Mouse (Mus musculus): ENCODE measurements at regions not wholly inside any gene's neighbourhood (a gene's known extent, or its start where the extent isn't known, plus 50 kb on each side); places are given as distances from the start of the nearest gene placed in this dataset.

GRCm38 (mm10) chr5:97218712-97219111 lies 107.3 kb upstream of the Paqr3 start:
- ATAC-seq (replicated peaks; ENCODE audit: low FRiP score), result no peak
- 56% methylated on average over 1 of the region's 1 CpGs for WGBS
- Histone ChIP-seq H3K4me1 (no peaks in the 10 kb centered on the region), H3K27ac (no peak overlapping the region), H3K27me3 (no peaks in the 10 kb centered on the region), H3K4me3 (replicated peaks) (no peak overlapping the region), H3K9ac (no peak overlapping the region), H3K4me2 (no peak overlapping the region), H3K9me3 (replicated peaks) (no peaks in the 10 kb centered on the region), H3K36me3 (no peaks in the 10 kb centered on the region)

GRCm38 (mm10) chr5:97205606-97206005 lies 94.2 kb upstream of the Paqr3 start:
- 77% methylated on average over 4 of the region's 4 CpGs for WGBS
- Histone ChIP-seq H3K9me3 (replicated peaks) (no peaks in the 10 kb centered on the region), H3K4me1 (no peaks in the 10 kb centered on the region), H3K36me3 (no peaks in the 10 kb centered on the region), H3K27ac (no peak overlapping the region), H3K9ac (no peak overlapping the region), H3K4me3 (replicated peaks) (no peak overlapping the region), H3K4me2 (no peak overlapping the region), H3K27me3 (no peaks in the 10 kb centered on the region)
- no peak for ATAC-seq (replicated peaks; ENCODE audit: low FRiP score)

- Histone ChIP-seq H3K9ac (no peak overlapping the region), H3K36me3 (no peaks in the 10 kb centered on the region), H3K27ac (no peak overlapping the region), H3K4me1 (no peaks in the 10 kb centered on the region), H3K27me3 (no peaks in the 10 kb centered on the region), H3K9me3 (replicated peaks) (no peaks in the 10 kb centered on the region), H3K4me3 (replicated peaks) (no peak overlapping the region), H3K4me2 (no peak overlapping the region)
- 85% methylated on average over 2 of the region's 2 CpGs for whole genome bisulfite sequencing
- no peak for ATAC-seq (replicated peaks; ENCODE audit: low FRiP score)
Measured at GRCm38 (mm10) chr5:97204337-97204736, 92.9 kb upstream of the Paqr3 start.

GRCm38 (mm10) chr5:97203646-97204045 lies 92.2 kb upstream of the Paqr3 start:
- H3K9me3 ChIP-seq (replicated peaks), result no peaks in the 10 kb centered on the region
- H3K27ac ChIP-seq, result no peak overlapping the region
- WGBS, result 93% methylated on average over 1 of the region's 1 CpGs
- H3K4me3 ChIP-seq (replicated peaks), result no peak overlapping the region
- ATAC-seq (replicated peaks; ENCODE audit: low FRiP score), result no peak
- H3K4me1 ChIP-seq, result no peaks in the 10 kb centered on the region
- no peak overlapping the region for H3K9ac ChIP-seq
- no peaks in the 10 kb centered on the region for H3K27me3 ChIP-seq
- no peaks in the 10 kb centered on the region for H3K36me3 ChIP-seq
- no peak overlapping the region for H3K4me2 ChIP-seq

- Histone ChIP-seq H3K9me3 (replicated peaks) (no peaks in the 10 kb centered on the region), H3K4me2 (no peak overlapping the region), H3K4me3 (replicated peaks) (no peak overlapping the region), H3K36me3 (no peaks in the 10 kb centered on the region), H3K27me3 (no peaks in the 10 kb centered on the region), H3K27ac (no peak overlapping the region), H3K4me1 (no peaks in the 10 kb centered on the region), H3K9ac (no peak overlapping the region)
- 76% methylated on average over 3 of the region's 3 CpGs for WGBS
- no peak for ATAC-seq (replicated peaks; ENCODE audit: low FRiP score)
Measured at GRCm38 (mm10) chr5:97202557-97202956, 91.2 kb upstream of the Paqr3 start.

GRCm38 (mm10) chr5:97200655-97201054 lies 89.3 kb upstream of the Paqr3 start:
- no peak for ATAC-seq (replicated peaks; ENCODE audit: low FRiP score)
- Histone ChIP-seq H3K36me3 (no peaks in the 10 kb centered on the region), H3K27me3 (no peaks in the 10 kb centered on the region), H3K9me3 (replicated peaks) (no peaks in the 10 kb centered on the region), H3K4me3 (replicated peaks) (no peak overlapping the region), H3K4me1 (no peaks in the 10 kb centered on the region), H3K27ac (no peak overlapping the region), H3K9ac (no peak overlapping the region), H3K4me2 (no peak overlapping the region)
- WGBS, result 67% methylated on average over 4 of the region's 4 CpGs

- Histone ChIP-seq H3K36me3 (no peaks in the 10 kb centered on the region), H3K9ac (no peak overlapping the region), H3K27me3 (no peaks in the 10 kb centered on the region), H3K4me1 (no peaks in the 10 kb centered on the region), H3K4me3 (replicated peaks) (no peak overlapping the region), H3K4me2 (peak overlapping the region; percentile 1; the same call in 1 of the 2 replicates), H3K27ac (no peak overlapping the region), H3K9me3 (replicated peaks) (no peaks in the 10 kb centered on the region)
- 67% methylated on average over 10 of the region's 10 CpGs for WGBS
- ATAC-seq (replicated peaks; ENCODE audit: low FRiP score), result no peak
Measured at GRCm38 (mm10) chr5:97195281-97195660, 83.9 kb upstream of the Paqr3 start.

GRCm38 (mm10) chr5:97194656-97195280 lies 83.4 kb upstream of the Paqr3 start:
- Histone ChIP-seq H3K27ac (no peak overlapping the region), H3K4me2 (peak overlapping the region; percentile 1; the same call in 1 of the 2 replicates), H3K27me3 (no peaks in the 10 kb centered on the region), H3K9me3 (replicated peaks) (no peaks in the 10 kb centered on the region), H3K9ac (no peak overlapping the region), H3K36me3 (no peaks in the 10 kb centered on the region), H3K4me3 (replicated peaks) (no peak overlapping the region), H3K4me1 (no peaks in the 10 kb centered on the region)
- peak; percentile 56; the same call in 1 of the 2 replicates for ATAC-seq (replicated peaks; ENCODE audit: low FRiP score)
- WGBS, result 54% methylated on average over 11 of the region's 11 CpGs

GRCm38 (mm10) chr5:97192656-97193055 lies 81.3 kb upstream of the Paqr3 start:
- no peak overlapping the region for H3K4me3 ChIP-seq (replicated peaks)
- ATAC-seq (replicated peaks; ENCODE audit: low FRiP score), result no peak
- 76% methylated on average over 13 of the region's 13 CpGs for WGBS

GRCm38 (mm10) chr5:97190695-97191094 lies 79.3 kb upstream of the Paqr3 start:
- Histone ChIP-seq H3K4me1 (no peaks in the 10 kb centered on the region), H3K9ac (no peak overlapping the region), H3K27ac (no peak overlapping the region), H3K4me3 (replicated peaks) (no peak overlapping the region), H3K9me3 (replicated peaks) (no peaks in the 10 kb centered on the region), H3K4me2 (no peak overlapping the region), H3K27me3 (no peaks in the 10 kb centered on the region), H3K36me3 (no peaks in the 10 kb centered on the region)
- no peak for ATAC-seq (replicated peaks; ENCODE audit: low FRiP score)
- 47% methylated on average over 3 of the region's 3 CpGs for WGBS

More at GRCm38 (mm10) chr5:97192656-97193055, 81.3 kb upstream of the Paqr3 start:
- Histone ChIP-seq H3K9ac (no peak overlapping the region), H3K9me3 (replicated peaks) (no peaks in the 10 kb centered on the region), H3K4me1 (no peaks in the 10 kb centered on the region), H3K27ac (no peak overlapping the region), H3K27me3 (no peaks in the 10 kb centered on the region), H3K36me3 (no peaks in the 10 kb centered on the region), H3K4me2 (no peak overlapping the region)

- WGBS, result 84% methylated on average over 9 of the region's 9 CpGs
- no peak for ATAC-seq (replicated peaks; ENCODE audit: low FRiP score)
Measured at GRCm38 (mm10) chr5:97184512-97184911, 73.1 kb upstream of the Paqr3 start.

GRCm38 (mm10) chr5:97181249-97181648 lies 69.9 kb upstream of the Paqr3 start:
- H3K27ac ChIP-seq, result no peak overlapping the region
- no peak overlapping the region for H3K9ac ChIP-seq
- no peaks in the 10 kb centered on the region for H3K4me1 ChIP-seq
- H3K4me2 ChIP-seq, result no peak overlapping the region
- H3K36me3 ChIP-seq, result no peaks in the 10 kb centered on the region
- H3K27me3 ChIP-seq, result no peaks in the 10 kb centered on the region
- H3K4me3 ChIP-seq (replicated peaks), result no peak overlapping the region
- no peak for ATAC-seq (replicated peaks; ENCODE audit: low FRiP score)
- WGBS, result 88% methylated on average over 1 of the region's 1 CpGs
- no peaks in the 10 kb centered on the region for H3K9me3 ChIP-seq (replicated peaks)

More at GRCm38 (mm10) chr5:97184512-97184911, 73.1 kb upstream of the Paqr3 start:
- Histone ChIP-seq H3K27me3 (no peaks in the 10 kb centered on the region), H3K9ac (no peak overlapping the region), H3K4me2 (no peak overlapping the region), H3K4me1 (no peaks in the 10 kb centered on the region), H3K9me3 (replicated peaks) (no peaks in the 10 kb centered on the region), H3K36me3 (no peaks in the 10 kb centered on the region), H3K27ac (no peak overlapping the region), H3K4me3 (replicated peaks) (no peak overlapping the region)

- Histone ChIP-seq H3K27me3 (no peaks in the 10 kb centered on the region), H3K4me3 (replicated peaks) (no peak overlapping the region), H3K9ac (no peak overlapping the region), H3K36me3 (no peaks in the 10 kb centered on the region), H3K9me3 (replicated peaks) (no peaks in the 10 kb centered on the region), H3K4me1 (no peaks in the 10 kb centered on the region), H3K27ac (no peak overlapping the region), H3K4me2 (no peak overlapping the region)
- 85% methylated on average over 8 of the region's 8 CpGs for WGBS
- ATAC-seq (replicated peaks; ENCODE audit: low FRiP score), result no peak
Measured at GRCm38 (mm10) chr5:97174446-97174845, 63.0 kb upstream of the Paqr3 start.
